ENCODE assay signal across 19 mouse cellular contexts in the genomic region with DNA sequence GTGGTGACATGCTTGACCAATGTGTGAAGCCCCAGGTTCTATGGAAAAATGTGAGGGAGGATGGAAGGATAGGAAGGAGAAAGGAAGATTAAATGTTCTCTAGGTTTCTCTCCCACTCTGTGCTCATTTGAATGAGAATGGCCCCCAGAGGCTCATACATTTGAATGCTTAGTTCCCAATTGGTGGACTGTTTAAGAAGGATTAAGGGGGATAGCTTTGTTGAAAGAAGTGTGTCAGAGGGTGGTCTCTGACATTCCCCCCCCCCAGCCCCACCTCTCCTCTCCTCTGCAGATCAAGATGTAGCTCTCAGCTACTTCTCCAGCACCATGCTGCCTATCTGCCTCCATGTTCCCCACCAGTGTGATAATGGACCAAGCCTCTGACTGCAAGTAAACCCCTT.
"Had no signal": no experiment of that assay in that cellular context is flagged by ENCODE, and none has a peak within 500 bp of the region (broad histone marks: within the 10 kb centered on the region; RNA-seq: fewer than 3 reads in every experiment).

No protein-coding gene starts in this region.

- H3K36me3 ChIP-seq: limb, embryonic 10.5 days; limb, embryonic 13.5 days; liver, embryonic 12.5 days; liver, embryonic 15.5 days; lung, embryonic 15.5 days; neural tube, embryonic 13.5 days had no signal

- H3K9ac ChIP-seq: limb, embryonic 13.5 days; liver, embryonic 12.5 days; liver, embryonic 15.5 days; lung, embryonic 15.5 days; neural tube, embryonic 13.5 days had no signal

- H3K4me1 ChIP-seq: limb, embryonic 10.5 days; limb, embryonic 13.5 days; liver, embryonic 12.5 days; liver, embryonic 15.5 days; lung, embryonic 15.5 days; neural tube, embryonic 13.5 days had no signal

- H3K9me3 ChIP-seq: limb, embryonic 10.5 days; limb, embryonic 13.5 days; liver, embryonic 12.5 days; liver, embryonic 15.5 days; lung, embryonic 15.5 days; neural tube, embryonic 13.5 days had no signal

- H3K4me3 ChIP-seq: limb, embryonic 10.5 days; limb, embryonic 13.5 days; liver, embryonic 12.5 days; liver, embryonic 15.5 days; lung, embryonic 15.5 days; myocyte; neural tube, embryonic 13.5 days had no signal

- ATAC-seq: intestine, embryonic 16.5 days; liver, embryonic 12.5 days had no signal

- H3K27ac ChIP-seq: limb, embryonic 10.5 days; limb, embryonic 13.5 days; liver, embryonic 12.5 days; liver, embryonic 15.5 days; lung, embryonic 15.5 days; neural tube, embryonic 13.5 days had no signal

- DNase-seq: kidney, adult 18-20 months; kidney, adult 9 months; kidney, postnatal 14 days; kidney, postnatal 4 days; liver; lung, adult 18-20 months; lung, postnatal 10 days; lung, postnatal 36 days; retina, postnatal 1 day; thymus, adult 18-20 months; thymus, postnatal 36 days had no signal

- H3K27me3 ChIP-seq: limb, embryonic 13.5 days; liver, embryonic 12.5 days; liver, embryonic 15.5 days; lung, embryonic 15.5 days; neural tube, embryonic 13.5 days had no signal

- H3K4me2 ChIP-seq: limb, embryonic 13.5 days; liver, embryonic 12.5 days; liver, embryonic 15.5 days; lung, embryonic 15.5 days; neural tube, embryonic 13.5 days had no signal
